In the genomic region with DNA sequence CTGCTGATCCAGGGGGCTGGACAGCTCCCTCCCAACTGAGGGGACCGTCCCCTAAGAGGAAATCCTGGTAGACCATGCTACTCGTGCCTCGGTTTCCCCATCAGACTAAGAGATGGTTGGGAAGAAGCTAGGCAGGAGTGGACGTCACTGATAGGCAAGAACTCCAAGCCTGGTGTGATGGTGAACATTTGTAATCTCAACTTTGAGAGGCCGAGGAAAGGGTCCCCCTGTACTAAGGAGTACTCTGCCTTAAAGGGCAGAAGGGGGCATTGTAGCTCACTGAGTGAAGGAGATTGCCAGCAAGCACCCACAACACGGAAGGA, we compare ENCODE assay signal across 13 mouse cellular contexts. TPM values are rescaled to one million over a fixed set of nuclear protein-coding genes. Genes with fewer than 3 reads are reported as not detected.
A peak's percentile ranks its signal among the peaks of the same experiment; 100 is the strongest.
DNase-seq lines count a peak whose midpoint lies in the region; ATAC-seq lines count a peak whose summit lies in the region.
"Had no signal": no experiment of that assay in that cellular context is flagged by ENCODE, and none has a peak within 500 bp of the region (broad histone marks: within the 10 kb centered on the region; RNA-seq: fewer than 3 reads in every experiment).

No protein-coding gene starts in this region.

- H3K9me3 ChIP-seq in heart, embryonic 15.5 days (replicated peaks), result no peaks in the 10 kb centered on the region
- no peaks in the 10 kb centered on the region for H3K9me3 ChIP-seq in midbrain, embryonic 11.5 days (ENCODE audit: control insufficient read depth, low read length)
- no peaks in the 10 kb centered on the region for H3K9me3 ChIP-seq in midbrain, embryonic 16.5 days (replicated peaks; ENCODE audit: control insufficient read depth, low read length, poor library complexity, severe bottlenecking)
- no peaks in the 10 kb centered on the region for H3K9me3 ChIP-seq in intestine, embryonic 15.5 days
- H3K9me3 ChIP-seq: liver, embryonic 13.5 days had no signal

- intact Hi-C loops in heart, postnatal 10 days (cut with DNase I), result no loop called here

- WGBS in heart, embryonic 15.5 days, result 13% methylated on average over 6 of the region's 6 CpGs
- 8% methylated on average over 6 of the region's 6 CpGs for WGBS in midbrain, embryonic 11.5 days
- WGBS in midbrain, embryonic 16.5 days, result 8% methylated on average over 6 of the region's 6 CpGs
- 11% methylated on average over 6 of the region's 6 CpGs for WGBS in intestine, embryonic 15.5 days

- H3K9ac ChIP-seq in heart, embryonic 15.5 days, result no peak overlapping the region
- H3K9ac ChIP-seq in midbrain, embryonic 11.5 days (ENCODE audit: low read length), result no peak overlapping the region
- no peak overlapping the region; the same call in 1 of the 2 replicates for H3K9ac ChIP-seq in midbrain, embryonic 16.5 days (ENCODE audit: low read depth, low read length)
- peak overlapping the region; percentile 22; the same call in 1 of the 2 replicates for H3K9ac ChIP-seq in intestine, embryonic 15.5 days
- H3K9ac ChIP-seq: liver, embryonic 13.5 days had no signal

- H3K36me3 ChIP-seq in heart, embryonic 15.5 days, result no peaks in the 10 kb centered on the region
- H3K36me3 ChIP-seq in midbrain, embryonic 11.5 days (ENCODE audit: control insufficient read depth, insufficient read depth, low read length), result no peaks in the 10 kb centered on the region
- H3K36me3 ChIP-seq in midbrain, embryonic 16.5 days (ENCODE audit: control insufficient read depth, insufficient read depth, low read length), result no peaks in the 10 kb centered on the region
- no peaks in the 10 kb centered on the region for H3K36me3 ChIP-seq in intestine, embryonic 15.5 days
- H3K36me3 ChIP-seq in splenic B cell, adult 2 months (ENCODE audit: control insufficient read depth, insufficient read depth, low read length, poor library complexity, severe bottlenecking), result no peaks in the 10 kb centered on the region; the same call in 1 of the 2 replicates
- H3K36me3 ChIP-seq: liver, embryonic 13.5 days had no signal

- peak overlapping the region; percentile 45 for H3K4me3 ChIP-seq in heart, embryonic 15.5 days
- H3K4me3 ChIP-seq in midbrain, embryonic 11.5 days (ENCODE audit: low read depth, low read length), result 0 out of 2 replicates have a peak overlapping the region, but pooled peaks have one; percentile 22
- H3K4me3 ChIP-seq in midbrain, embryonic 16.5 days (ENCODE audit: low read depth, low read length), result no peak overlapping the region
- H3K4me3 ChIP-seq in intestine, embryonic 15.5 days (replicated peaks), result peak overlapping the region; percentile 35; the same call in 1 of the 2 replicates
- H3K4me3 ChIP-seq: myocyte had no signal

- peaks cover 47% of the 10 kb centered on the region for H3K4me1 ChIP-seq in heart, embryonic 15.5 days (replicated peaks)
- H3K4me1 ChIP-seq in midbrain, embryonic 11.5 days (ENCODE audit: control insufficient read depth, insufficient read depth, low read length), result peaks cover 28% of the 10 kb centered on the region
- peaks cover 41% of the 10 kb centered on the region for H3K4me1 ChIP-seq in midbrain, embryonic 16.5 days (ENCODE audit: control insufficient read depth, insufficient read depth, low read length)
- peaks cover 36% of the 10 kb centered on the region for H3K4me1 ChIP-seq in intestine, embryonic 15.5 days (replicated peaks)

- H3K27me3 ChIP-seq in heart, embryonic 15.5 days, result peaks cover 56% of the 10 kb centered on the region
- H3K27me3 ChIP-seq in midbrain, embryonic 11.5 days (ENCODE audit: control insufficient read depth, insufficient read depth, low read length), result peaks cover 56% of the 10 kb centered on the region
- H3K27me3 ChIP-seq in midbrain, embryonic 16.5 days (ENCODE audit: control insufficient read depth, insufficient read depth, low read depth, low read length), result peaks cover 36% of the 10 kb centered on the region
- H3K27me3 ChIP-seq in intestine, embryonic 15.5 days (replicated peaks), result peaks cover 58% of the 10 kb centered on the region
- H3K27me3 ChIP-seq in splenic B cell, adult 2 months (ENCODE audit: control insufficient read depth, insufficient read depth, low read length, poor library complexity, severe bottlenecking), result 0 out of 2 replicates have a peak, but pooled peaks cover 2% of the 10 kb centered on the region

- DNase-seq in heart, postnatal 10 days, result no peak
- no peak for DNase-seq in midbrain, embryonic 11.5 days (ENCODE audit: low spot score, missing footprints)
- peak; percentile 61 for DNase-seq in splenic B cell, adult 2 months (ENCODE audit: low read depth, low spot score)
- DNase-seq in adrenal gland, postnatal 36 days, result no peak
- DNase-seq in layer of hippocampus, postnatal 14 days (ENCODE audit: low spot score in 2 of 2), result no peak
- DNase-seq: liver, embryonic 13.5 days; thymus, postnatal 25 days had no signal

- peak overlapping the region; percentile 64 for H3K4me2 ChIP-seq in heart, embryonic 15.5 days
- H3K4me2 ChIP-seq in midbrain, embryonic 11.5 days, result no peak overlapping the region; the same call in 1 of the 2 replicates
- no peak overlapping the region for H3K4me2 ChIP-seq in midbrain, embryonic 16.5 days (ENCODE audit: low read length)
- H3K4me2 ChIP-seq in intestine, embryonic 15.5 days (replicated peaks), result peak overlapping the region; percentile 66

- no peak for ATAC-seq in heart, embryonic 15.5 days (replicated peaks; ENCODE audit: insufficient number of reproducible peaks, insufficient read depth, low FRiP score, low read depth)
- ATAC-seq in midbrain, embryonic 11.5 days (ENCODE audit: low FRiP score), result no peak
- no peak for ATAC-seq in midbrain, embryonic 16.5 days
- no peak for ATAC-seq in intestine, embryonic 15.5 days

- no peak overlapping the region for H3K27ac ChIP-seq in heart, embryonic 15.5 days
- no peak overlapping the region for H3K27ac ChIP-seq in midbrain, embryonic 11.5 days (ENCODE audit: low read depth, low read length)
- H3K27ac ChIP-seq in midbrain, embryonic 16.5 days (ENCODE audit: low read length), result no peak overlapping the region
- no peak overlapping the region for H3K27ac ChIP-seq in intestine, embryonic 15.5 days
- H3K27ac ChIP-seq: layer of hippocampus, adult 2 months; liver, embryonic 13.5 days had no signal

RNA-seq across cellular contexts. Expression of a gene that starts 4.5 kb away (rescaled TPM):
- polyA plus RNA-seq in heart, embryonic 15.5 days (2015; fragmentation: Nextera tagmentation; extraction: Ambion mirVana), result 0.20 and 0.47 TPM in 2 replicates
- total RNA-seq in heart, postnatal 10 days (2021), result under 1 TPM; 0.48 to 0.60 TPM
- 0.04 TPM in 1 of 2 replicates, not detected in the other for polyA plus RNA-seq in midbrain, embryonic 11.5 days (2014; fragmentation: Nextera tagmentation; extraction: Ambion mirVana)
- 0.06 TPM in 2 replicates for polyA plus RNA-seq in midbrain, embryonic 16.5 days (2015; fragmentation: Nextera tagmentation; extraction: Ambion mirVana)
- polyA plus RNA-seq in intestine, embryonic 15.5 days (2015; fragmentation: Nextera tagmentation; extraction: Ambion mirVana), result 0.09 and 0.14 TPM in 2 replicates
- 10 to 100 TPM; 11.2 to 23.6 TPM for total RNA-seq in adrenal gland, postnatal 36 days (2021)
- total RNA-seq in layer of hippocampus, postnatal 14 days (2021), result 1 to 10 TPM; 6.1 to 6.5 TPM
- polyA plus RNA-seq: liver, embryonic 13.5 days had no signal

RNA-seq across cellular contexts. Expression of a gene that starts 22.9 kb away (rescaled TPM):
- polyA plus RNA-seq in heart, embryonic 15.5 days (2015; fragmentation: Nextera tagmentation; extraction: Ambion mirVana), result 27.2 TPM in 2 replicates
- total RNA-seq in heart, postnatal 10 days (2021), result 10 to 100 TPM; 67.9 to 82.8 TPM
- polyA plus RNA-seq in midbrain, embryonic 11.5 days (2014; fragmentation: Nextera tagmentation; extraction: Ambion mirVana), result 48.5 and 53.2 TPM in 2 replicates
- 111 and 114 TPM in 2 replicates for polyA plus RNA-seq in midbrain, embryonic 16.5 days (2015; fragmentation: Nextera tagmentation; extraction: Ambion mirVana)
- polyA plus RNA-seq in intestine, embryonic 15.5 days (2015; fragmentation: Nextera tagmentation; extraction: Ambion mirVana), result 11.3 and 12.5 TPM in 2 replicates
- 1 to 10 TPM; 4.6 to 5.1 TPM for total RNA-seq in adrenal gland, postnatal 36 days (2021)
- 100 to 1,000 TPM in 1 of 2 experiments, 10 to 100 TPM in 1; 93.0 to 104 TPM for total RNA-seq in layer of hippocampus, postnatal 14 days (2021)

RNA-seq across cellular contexts. Expression of a gene that starts 25.5 kb away (rescaled TPM):
- polyA plus RNA-seq in heart, embryonic 15.5 days (2015; fragmentation: Nextera tagmentation; extraction: Ambion mirVana), result 0.11 and 0.16 TPM in 2 replicates
- total RNA-seq in heart, postnatal 10 days (2021), result under 1 TPM in 1 of 2 experiments, not detected in 1; 0.67 TPM
- polyA plus RNA-seq in midbrain, embryonic 11.5 days (2014; fragmentation: Nextera tagmentation; extraction: Ambion mirVana), result 0.18 and 0.50 TPM in 2 replicates
- 1.5 and 1.6 TPM in 2 replicates for polyA plus RNA-seq in midbrain, embryonic 16.5 days (2015; fragmentation: Nextera tagmentation; extraction: Ambion mirVana)
- polyA plus RNA-seq in intestine, embryonic 15.5 days (2015; fragmentation: Nextera tagmentation; extraction: Ambion mirVana), result 0.14 and 0.34 TPM in 2 replicates
- not detected for total RNA-seq in adrenal gland, postnatal 36 days (2021)
- under 1 TPM in 1 of 2 experiments, not detected in 1; 0.79 TPM for total RNA-seq in layer of hippocampus, postnatal 14 days (2021)
- total RNA-seq: layer of hippocampus, adult 2 months had no signal
- polyA plus RNA-seq: gonadal fat pad, adult 2 months; liver, embryonic 13.5 days had no signal

RNA-seq across cellular contexts. Expression of a gene that starts 33.8 kb away (rescaled TPM):
- polyA plus RNA-seq in heart, embryonic 15.5 days (2015; fragmentation: Nextera tagmentation; extraction: Ambion mirVana), result 81.2 and 81.6 TPM in 2 replicates
- 10 to 100 TPM; 84.0 to 98.6 TPM for total RNA-seq in heart, postnatal 10 days (2021)
- polyA plus RNA-seq in midbrain, embryonic 11.5 days (2014; fragmentation: Nextera tagmentation; extraction: Ambion mirVana), result 46.0 and 46.9 TPM in 2 replicates
- polyA plus RNA-seq in midbrain, embryonic 16.5 days (2015; fragmentation: Nextera tagmentation; extraction: Ambion mirVana), result 35.5 and 40.9 TPM in 2 replicates
- polyA plus RNA-seq in intestine, embryonic 15.5 days (2015; fragmentation: Nextera tagmentation; extraction: Ambion mirVana), result 109 and 114 TPM in 2 replicates
- total RNA-seq in adrenal gland, postnatal 36 days (2021), result 10 to 100 TPM; 45.4 to 55.0 TPM
- 10 to 100 TPM; 23.2 to 24.2 TPM for total RNA-seq in layer of hippocampus, postnatal 14 days (2021)

RNA-seq across cellular contexts. Expression of a gene that starts 39.2 kb away (rescaled TPM):
- polyA plus RNA-seq in heart, embryonic 15.5 days (2015; fragmentation: Nextera tagmentation; extraction: Ambion mirVana), result 59.8 and 60.3 TPM in 2 replicates
- total RNA-seq in heart, postnatal 10 days (2021), result 10 to 100 TPM; 40.1 to 43.2 TPM
- polyA plus RNA-seq in midbrain, embryonic 11.5 days (2014; fragmentation: Nextera tagmentation; extraction: Ambion mirVana), result 111 and 118 TPM in 2 replicates
- 80.1 and 82.4 TPM in 2 replicates for polyA plus RNA-seq in midbrain, embryonic 16.5 days (2015; fragmentation: Nextera tagmentation; extraction: Ambion mirVana)
- 51.6 and 52.0 TPM in 2 replicates for polyA plus RNA-seq in intestine, embryonic 15.5 days (2015; fragmentation: Nextera tagmentation; extraction: Ambion mirVana)
- total RNA-seq in adrenal gland, postnatal 36 days (2021), result 10 to 100 TPM; 33.0 to 38.8 TPM
- total RNA-seq in layer of hippocampus, postnatal 14 days (2021), result 10 to 100 TPM; 38.3 to 44.7 TPM

Comparison
In these comparisons a context has a peak if more than half of its experiments do, and no peak if none do; other contexts are left out.
1. H3K4me2 ChIP-seq: peak in heart, embryonic 15.5 days (single experiment) and intestine, embryonic 15.5 days (single experiment); none in midbrain, embryonic 11.5 days (single experiment) and midbrain, embryonic 16.5 days (single experiment).